Mouse (Mus musculus) kidney, adult 2 months (tissue): ENCODE measurements around the gene Snf8. TPM values are rescaled to one million over a fixed set of nuclear protein-coding genes. Genes with fewer than 3 reads are reported as not detected.

Experiments
- DNase-seq: peaks from one replicate; pipeline ENCODE4 v3.0.0; 2021
- H3K27ac ChIP-seq: fragments of 200-500 bp; 2 replicates; pipeline ENCODE4 v1.5.1; 2012; ENCODE audit warnings: low read depth, low read length, control low read depth, inconsistent platforms; ENCODE audit not compliant: insufficient read depth
- H3K27me3 ChIP-seq: fragments of 200-500 bp; replicated peaks from 2 replicates; pipeline ENCODE4 v1.6.1; 2012; ENCODE audit warnings: mild to moderate bottlenecking, moderate library complexity, low read length, inconsistent platforms; ENCODE audit not compliant: control insufficient read depth, insufficient read depth
- H3K36me3 ChIP-seq: fragments of 200-500 bp; 2 replicates; pipeline ENCODE4 v1.6.1; 2012; ENCODE audit warnings: mild to moderate bottlenecking, moderate library complexity, low read length, inconsistent platforms; ENCODE audit not compliant: control insufficient read depth, insufficient read depth
- H3K4me1 ChIP-seq: fragments of 200-500 bp; 2 replicates; pipeline ENCODE4 v1.6.1; 2011; ENCODE audit warnings: low read length; ENCODE audit not compliant: control insufficient read depth, insufficient read depth
- H3K4me3 ChIP-seq: fragments of 200-500 bp; 2 replicates; pipeline ENCODE4 v1.5.1; 2011; ENCODE audit warnings: mild to moderate bottlenecking, low read depth, low read length, control low read depth; ENCODE audit not compliant: insufficient read depth
- CTCF ChIP-seq: fragments of 200-500 bp; conservative IDR thresholded peaks from 2 replicates; pipeline ENCODE4 v1.5.1; 2011; ENCODE audit warnings: low read depth, mild to moderate bottlenecking, control low read depth, low read length, moderate library complexity, mixed read lengths; ENCODE audit not compliant: insufficient read depth, insufficient read length
- POLR2A ChIP-seq: fragments of 200-500 bp; IDR thresholded peaks from one replicate; pipeline ENCODE4 v1.6.1; 2011; ENCODE audit warnings: low read depth, low read length, control low read depth
- WGBS: fragments of 180-500 bp; shearing (Covaris S2); methylation state at CpG from one replicate; pipeline ENCODE4 v1.1.7; 2018; 5-methylcytosine and 5-hydroxymethylcytosine counted together
- polyA plus RNA-seq: library from polyadenylated mRNA; depleted of rRNA; stranded (reverse); fragments of >200 nt; gene quantifications from 2 replicates; pipeline ENCODE4 v1.2.3, GENCODE M21; 2012

The Snf8 gene
- polyA plus RNA-seq, 1 experiment = 45.9 TPM

DNA sequence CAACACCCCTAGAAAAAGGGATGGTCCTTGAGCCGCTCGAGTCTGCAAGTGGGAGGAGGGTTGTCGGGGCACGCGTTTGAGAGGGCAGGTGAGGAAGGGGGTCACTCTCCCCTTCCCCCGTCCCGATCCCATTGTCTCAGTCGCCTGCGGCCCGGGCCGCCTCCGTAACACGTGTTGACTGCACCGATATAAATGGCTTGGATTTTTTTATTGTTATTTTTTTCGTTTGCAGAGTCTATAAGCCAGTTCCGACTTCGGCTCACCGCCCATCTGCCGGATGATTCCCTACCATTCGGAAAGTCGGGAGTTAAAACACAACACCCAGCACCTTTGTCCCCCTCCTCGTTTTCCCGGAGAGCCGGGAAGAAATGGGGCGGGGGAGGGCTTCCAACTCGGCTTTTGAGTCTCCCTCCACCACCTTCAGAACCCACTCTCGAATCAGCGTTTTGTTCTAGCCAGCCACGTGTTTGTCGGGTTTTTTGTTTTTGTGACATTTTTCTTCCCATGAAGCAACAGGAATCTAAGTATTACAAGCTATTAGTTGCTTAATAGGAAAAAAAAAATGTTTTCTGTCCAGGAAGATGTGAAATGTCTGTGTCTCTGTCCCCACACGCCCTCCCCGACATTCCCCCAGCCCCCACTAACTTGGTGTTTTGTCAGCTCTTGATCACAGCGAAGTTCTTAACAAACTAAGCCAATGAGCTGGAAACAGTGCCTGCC, 27.0 kb upstream of the Snf8 start:
- H3K4me1 ChIP-seq = no peaks in the 10 kb centered on the region
- TF ChIP-seq CTCF = no peak
- no peak for TF ChIP-seq POLR2A
- WGBS = 4% methylated on average over 33 of the region's 33 CpGs
- peaks cover 29% of the 10 kb centered on the region for H3K27me3 ChIP-seq
- peak; percentile 29 for DNase-seq
- H3K4me3 ChIP-seq = no peak overlapping the region
- H3K36me3 ChIP-seq = no peaks in the 10 kb centered on the region
- no peak overlapping the region for H3K27ac ChIP-seq

DNA sequence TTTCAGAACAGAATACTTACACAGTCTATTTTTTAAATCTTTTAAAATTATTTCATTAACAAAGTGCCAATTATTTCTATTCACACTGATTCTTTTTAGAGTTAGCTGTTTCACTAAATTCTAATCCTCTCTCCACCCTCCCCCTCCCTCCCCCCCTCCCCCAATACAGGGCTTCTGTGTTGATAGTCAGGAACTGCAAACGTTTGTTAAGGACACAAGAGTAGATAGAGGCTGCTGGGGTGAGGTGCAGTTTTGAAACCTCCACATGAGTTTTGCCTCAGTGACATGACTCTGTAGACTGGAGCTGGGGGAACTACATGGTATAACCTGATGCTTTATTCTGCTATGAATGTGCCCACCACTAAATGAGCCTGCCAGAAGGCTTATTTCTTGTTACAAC, 25.9 kb upstream of the Snf8 start:
- WGBS = 12% methylated on average over 1 of the region's 1 CpGs

DNA sequence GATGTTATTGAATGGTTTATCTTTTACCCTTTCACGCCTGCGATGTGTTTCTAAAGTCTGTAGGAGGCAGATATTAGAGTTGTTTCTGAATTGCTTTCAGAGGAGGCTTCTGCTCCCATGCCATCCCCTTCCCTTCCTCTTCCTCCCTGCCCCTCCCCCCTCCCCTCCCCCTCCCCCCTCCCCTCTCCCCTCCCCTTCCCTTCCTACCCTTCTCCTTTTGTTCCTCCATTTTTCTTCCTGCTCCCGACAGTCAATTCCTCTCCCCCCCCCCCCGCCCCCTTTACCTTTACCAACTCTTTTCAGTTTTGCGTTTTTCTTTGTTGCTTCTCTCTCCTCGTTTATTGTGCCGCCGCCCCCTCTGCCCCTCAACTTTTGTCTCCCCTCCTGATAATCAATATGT, 22.7 kb upstream of the Snf8 start:
- Histone ChIP-seq H3K4me3 (no peak overlapping the region), H3K36me3 (no peaks in the 10 kb centered on the region), H3K4me1 (no peaks in the 10 kb centered on the region), H3K27ac (no peak overlapping the region), H3K27me3 (peaks cover 10% of the 10 kb centered on the region)
- TF ChIP-seq POLR2A (no peak), CTCF (no peak)
- WGBS = 18% methylated on average over 3 of the region's 8 CpGs
- no peak for DNase-seq

More for the DNA sequence above, 25.9 kb upstream of the Snf8 start:
- DNase-seq = no peak
- no peak overlapping the region for H3K4me3 ChIP-seq
- H3K27ac ChIP-seq = no peak overlapping the region
- TF ChIP-seq CTCF (no peak), POLR2A (no peak)
- H3K36me3 ChIP-seq = no peaks in the 10 kb centered on the region
- no peaks in the 10 kb centered on the region for H3K4me1 ChIP-seq
- peaks cover 31% of the 10 kb centered on the region for H3K27me3 ChIP-seq

DNA sequence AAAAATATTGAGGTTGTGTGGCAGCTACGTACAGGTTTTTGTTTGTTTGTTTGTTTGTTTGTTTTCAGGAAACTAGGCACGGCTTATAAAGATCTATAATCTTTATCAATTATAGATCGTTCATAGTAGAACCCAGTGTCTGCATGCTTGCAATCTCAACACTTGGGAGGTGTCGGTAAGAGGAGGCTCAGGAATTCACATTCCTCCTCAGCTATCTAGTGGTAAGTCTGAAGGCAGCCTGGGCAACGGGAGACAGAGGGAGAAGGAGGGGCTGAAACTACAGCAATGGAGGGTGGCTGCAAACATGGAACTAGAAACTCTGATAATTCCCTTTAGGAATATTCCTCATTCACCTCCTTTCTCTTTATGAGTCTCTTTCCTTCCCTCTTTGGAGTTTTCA, 19.3 kb upstream of the Snf8 start:
- H3K27me3 ChIP-seq = peaks cover 6% of the 10 kb centered on the region; the same call in 1 of the 2 replicates
- no peaks in the 10 kb centered on the region for H3K36me3 ChIP-seq
- H3K4me1 ChIP-seq = no peaks in the 10 kb centered on the region
- TF ChIP-seq POLR2A = no peak
- no peak overlapping the region for H3K4me3 ChIP-seq
- no peak for DNase-seq
- H3K27ac ChIP-seq = no peak overlapping the region
- 39% methylated on average over 5 of the region's 5 CpGs for WGBS

DNA sequence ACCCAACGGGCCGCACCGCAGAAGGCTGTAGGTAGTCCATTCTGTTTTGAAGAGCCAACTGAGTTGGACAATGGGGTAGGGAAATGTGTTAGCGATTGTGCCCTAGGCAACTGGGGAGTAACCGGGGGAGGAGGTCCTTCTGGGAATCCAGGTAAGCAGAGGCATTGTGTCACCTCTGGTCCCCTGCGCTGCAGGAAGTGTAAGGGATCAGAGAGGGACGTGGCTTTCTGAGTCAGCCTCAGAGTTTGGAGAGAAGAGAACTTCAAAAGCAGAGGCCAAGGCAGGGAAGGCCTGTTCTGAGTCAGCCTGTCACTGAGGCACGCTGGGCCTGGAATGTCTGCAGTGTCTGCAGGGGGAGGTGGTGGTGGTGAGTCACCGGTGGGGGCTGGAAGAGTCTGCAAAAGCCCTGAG, 16.7 kb upstream of the Snf8 start:
- Histone ChIP-seq H3K4me1 (no peaks in the 10 kb centered on the region), H3K4me3 (no peak overlapping the region), H3K27ac (no peak overlapping the region), H3K27me3 (peaks cover 3% of the 10 kb centered on the region; the same call in 1 of the 2 replicates), H3K36me3 (no peaks in the 10 kb centered on the region)
- 54% methylated on average over 9 of the region's 9 CpGs for WGBS
- TF ChIP-seq CTCF (no peak), POLR2A (no peak)
- no peak for DNase-seq

DNA sequence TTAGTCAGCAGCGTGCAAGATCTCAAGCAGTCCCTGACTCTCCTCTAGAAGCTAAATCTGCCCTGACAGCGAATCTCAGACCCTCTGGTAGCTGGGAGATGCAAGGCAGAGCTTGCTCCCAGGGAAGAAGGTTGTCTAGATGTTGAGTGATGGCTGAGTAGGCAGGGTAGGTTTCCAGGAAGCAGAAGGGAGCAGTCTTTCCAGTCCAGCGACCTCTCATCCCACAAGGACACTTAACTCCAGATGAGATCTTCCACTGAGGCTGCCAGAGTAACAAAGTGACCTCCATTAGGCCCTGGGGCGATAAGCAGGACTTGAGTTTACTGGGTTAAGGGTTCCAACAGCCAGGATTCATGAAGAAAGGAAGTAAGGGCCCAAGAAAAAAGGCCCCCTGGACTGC, 14.1 kb upstream of the Snf8 start:
- H3K4me3 ChIP-seq = no peak overlapping the region
- no peaks in the 10 kb centered on the region for H3K4me1 ChIP-seq
- 49% methylated on average over 4 of the region's 4 CpGs for WGBS
- no peaks in the 10 kb centered on the region for H3K27me3 ChIP-seq
- H3K36me3 ChIP-seq = no peaks in the 10 kb centered on the region
- no peak for TF ChIP-seq CTCF
- no peak for TF ChIP-seq POLR2A
- DNase-seq = no peak
- H3K27ac ChIP-seq = no peak overlapping the region

DNA sequence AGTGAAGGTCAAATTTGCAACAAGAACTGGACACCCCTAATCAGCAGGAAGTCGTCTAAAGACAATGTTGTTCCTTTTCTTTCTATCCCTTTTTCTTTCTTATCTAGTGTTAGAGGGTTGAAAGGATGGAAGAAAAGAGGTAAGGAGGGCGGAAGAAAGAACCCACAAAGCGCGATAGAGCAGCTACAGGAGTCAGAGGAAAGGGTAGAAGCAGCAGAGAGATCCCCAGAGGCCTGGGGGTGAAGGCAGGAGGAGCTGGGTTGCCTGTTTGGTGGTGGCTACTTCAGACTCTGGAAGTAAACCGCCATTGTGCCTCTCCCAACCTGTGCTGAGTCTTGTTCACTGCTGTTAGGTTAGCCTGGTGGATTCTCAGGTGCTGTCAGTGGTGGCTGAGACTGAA, 6.6 kb upstream of the Snf8 start:
- H3K4me1 ChIP-seq = peaks cover 3% of the 10 kb centered on the region; the same call in 1 of the 2 replicates
- no peaks in the 10 kb centered on the region for H3K27me3 ChIP-seq
- H3K4me3 ChIP-seq = no peak overlapping the region
- no peaks in the 10 kb centered on the region for H3K36me3 ChIP-seq
- DNase-seq = no peak
- H3K27ac ChIP-seq = no peak overlapping the region
- TF ChIP-seq POLR2A (no peak), CTCF (no peak)
- WGBS = 65% methylated on average over 5 of the region's 5 CpGs
